Mouse (Mus musculus) layer of hippocampus, postnatal 10 days (tissue): Measurements from ENCODE around the gene Runx1. TPM values are rescaled to one million over a fixed set of nuclear protein-coding genes. Genes with fewer than 3 reads are reported as not detected.
A peak's percentile ranks its signal among the peaks of the same experiment; 100 is the strongest.

Source experiments
- DNase-seq, 2 experiments: peaks; one replicate each; pipeline ENCODE4 v3.0.0; 2021; ENCODE audit warnings: low spot score in 2 of 2
- total RNA-seq, 2 experiments: library from RNA; stranded (reverse); gene quantifications; 2 replicates each; pipeline ENCODE4 v1.2.3; 2021

Runx1 gene
- total RNA-seq, 2 experiments from 2014 or later, result 0.69 to 1.1 TPM

- DNase-seq, result no peak
Measured at GRCm38 (mm10) chr16:92826683-92827082, 734 bp upstream of the Runx1 start.

- no peak for DNase-seq
Measured at GRCm38 (mm10) chr16:92825204-92825843, 625 bp downstream of the Runx1 start.

GRCm38 (mm10) chr16:92824723-92825203 lies 1.2 kb downstream of the Runx1 start:
- DNase-seq, result no peak

GRCm38 (mm10) chr16:92824003-92824722 lies 1.8 kb downstream of the Runx1 start:
- no peak for DNase-seq

GRCm38 (mm10) chr16:92823381-92823862 lies 2.5 kb downstream of the Runx1 start:
- peak in 1 of 2 experiments; percentile 41 for DNase-seq

- DNase-seq, result no peak
Measured at GRCm38 (mm10) chr16:92822676-92823075, 3.3 kb downstream of the Runx1 start.

- no peak for DNase-seq
Measured at GRCm38 (mm10) chr16:92821938-92822629, 3.9 kb downstream of the Runx1 start.

GRCm38 (mm10) chr16:92821596-92821937 lies 4.4 kb downstream of the Runx1 start:
- DNase-seq, result no peak

- DNase-seq, result no peak
Measured at GRCm38 (mm10) chr16:92820451-92820850, 5.5 kb downstream of the Runx1 start.

- no peak for DNase-seq
Measured at GRCm38 (mm10) chr16:92818480-92819269, 7.3 kb downstream of the Runx1 start.

GRCm38 (mm10) chr16:92816092-92816491 lies 9.9 kb downstream of the Runx1 start:
- DNase-seq, result no peak

GRCm38 (mm10) chr16:92815195-92815527 lies 10.8 kb downstream of the Runx1 start:
- no peak for DNase-seq

- DNase-seq, result no peak
Measured at GRCm38 (mm10) chr16:92814366-92815194, 11.4 kb downstream of the Runx1 start.

GRCm38 (mm10) chr16:92812405-92812804 lies 13.5 kb downstream of the Runx1 start:
- DNase-seq, result no peak

- DNase-seq, result no peak
Measured at GRCm38 (mm10) chr16:92810568-92811240, 15.2 kb downstream of the Runx1 start.

- DNase-seq, result no peak
Measured at GRCm38 (mm10) chr16:92807772-92808171, 18.2 kb downstream of the Runx1 start.

GRCm38 (mm10) chr16:92803076-92803580 lies 22.8 kb downstream of the Runx1 start:
- DNase-seq, result no peak

GRCm38 (mm10) chr16:92801567-92801966 lies 24.4 kb downstream of the Runx1 start:
- no peak for DNase-seq

GRCm38 (mm10) chr16:92800845-92801244 lies 25.1 kb downstream of the Runx1 start:
- DNase-seq, result no peak

- DNase-seq, result no peak
Measured at GRCm38 (mm10) chr16:92799940-92800339, 26.0 kb downstream of the Runx1 start.
